Mouse (Mus musculus) midbrain, embryonic 15.5 days (tissue): ENCODE measurements around the gene Smad9. TPM values are rescaled to one million over a fixed set of nuclear protein-coding genes. Genes with fewer than 3 reads are reported as not detected.

Experiments
- ATAC-seq: fragments of 200-750 bp; cut with Nextera tagmentation; replicated peaks from 2 replicates; pipeline ENCODE4 v1.8.0; 2017; ENCODE audit warnings: moderate TSS enrichment
- H3K27ac ChIP-seq: fragments of 300-500 bp; sonication (generic); 2 replicates; pipeline ENCODE4 v1.5.1; 2015; ENCODE audit warnings: mild to moderate bottlenecking, inconsistent platforms
- H3K27me3 ChIP-seq: fragments of 300-500 bp; sonication (generic); replicated peaks from 2 replicates; pipeline ENCODE4 v1.6.1; 2015; ENCODE audit warnings: inconsistent platforms
- H3K36me3 ChIP-seq: fragments of 300-500 bp; sonication (generic); replicated peaks from 2 replicates; pipeline ENCODE4 v1.6.1; 2015; ENCODE audit warnings: inconsistent platforms
- H3K4me1 ChIP-seq: fragments of 300-500 bp; sonication (generic); 2 replicates; pipeline ENCODE4 v1.6.1; 2015; ENCODE audit warnings: inconsistent platforms
- H3K4me2 ChIP-seq: fragments of 300-500 bp; sonication (generic); 2 replicates; pipeline ENCODE4 v1.6.1; 2015; ENCODE audit warnings: inconsistent platforms, mild to moderate bottlenecking, moderate library complexity
- H3K4me3 ChIP-seq: fragments of 300-500 bp; sonication (generic); 2 replicates; pipeline ENCODE4 v1.5.1; 2015; ENCODE audit warnings: mild to moderate bottlenecking, inconsistent platforms
- H3K9ac ChIP-seq: fragments of 300-500 bp; sonication (generic); 2 replicates; pipeline ENCODE4 v1.6.1; 2015; ENCODE audit warnings: mild to moderate bottlenecking, inconsistent platforms
- H3K9me3 ChIP-seq: fragments of 300-500 bp; sonication (generic); 2 replicates; pipeline ENCODE4 v1.6.1; 2016; ENCODE audit warnings: inconsistent platforms
- WGBS: fragments of 180-500 bp; shearing (Covaris S2); methylation state at CpG from one replicate; pipeline ENCODE4 v1.1.7; 2015; ENCODE audit warnings: mixed read lengths; 5-methylcytosine and 5-hydroxymethylcytosine counted together
- polyA plus RNA-seq: library from polyadenylated mRNA; unstranded; fragments of >200 nt; fragmentation: Nextera tagmentation; extraction: Ambion mirVana; gene quantifications from 2 replicates; pipeline ENCODE4 v1.2.1, GENCODE M21; 2015

The Smad9 gene
- polyA plus RNA-seq, 1 experiment from 2014 or later, result 0.30 TPM

DNA sequence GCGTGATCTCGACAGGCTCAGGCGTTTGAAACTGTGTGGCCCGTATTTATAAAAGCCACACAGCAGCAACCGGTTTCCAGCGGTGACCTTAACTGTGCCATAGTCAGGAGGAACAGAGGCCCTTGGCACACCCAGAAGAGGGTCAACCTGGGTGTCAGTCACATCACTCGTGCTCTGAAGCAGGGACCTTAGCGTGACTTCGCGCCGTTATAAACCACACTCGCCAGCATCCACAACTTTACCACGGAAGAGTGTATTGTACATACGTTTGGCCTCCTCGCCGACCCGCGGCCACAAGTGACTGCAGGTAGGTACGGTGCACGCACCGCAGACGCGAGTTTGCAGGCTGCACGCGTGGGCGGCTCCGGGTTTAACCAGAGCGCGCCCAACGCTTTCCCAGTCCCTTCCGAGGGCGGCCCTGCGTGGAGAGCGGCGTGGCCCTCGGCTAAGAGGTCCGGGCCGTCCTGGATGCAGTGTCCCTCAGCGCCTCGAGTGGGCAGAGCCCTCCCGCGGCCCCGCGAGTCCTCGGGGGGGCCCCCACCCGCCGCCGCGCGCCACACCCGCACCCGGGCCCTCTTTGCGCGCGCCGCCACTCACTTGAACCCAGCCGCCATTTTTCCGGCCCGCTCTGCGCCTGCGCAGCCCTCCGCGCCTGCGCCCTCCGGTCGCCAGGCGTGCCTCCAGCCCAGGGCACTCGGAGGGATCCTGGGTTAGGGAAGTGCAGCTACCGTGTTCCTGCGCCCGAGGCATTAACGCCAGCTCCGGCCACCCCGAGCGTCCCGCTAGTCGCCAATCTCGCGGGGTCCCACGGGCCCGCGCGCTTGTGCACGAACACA is 20.8 kb upstream of the Smad9 start:
- H3K9ac ChIP-seq, result peak overlapping the region; percentile 95
- WGBS, result under 1% methylated on average over 75 of the region's 84 CpGs
- peak overlapping the region; percentile 86 for H3K4me3 ChIP-seq
- H3K4me1 ChIP-seq, result peaks cover 22% of the 10 kb centered on the region
- H3K27ac ChIP-seq, result peak overlapping the region; percentile 98
- no peaks in the 10 kb centered on the region for H3K27me3 ChIP-seq
- peak overlapping the region; percentile 84 for H3K4me2 ChIP-seq
- peak; percentile 96 for ATAC-seq
- H3K9me3 ChIP-seq, result no peaks in the 10 kb centered on the region
- H3K36me3 ChIP-seq, result peaks cover 13% of the 10 kb centered on the region

DNA sequence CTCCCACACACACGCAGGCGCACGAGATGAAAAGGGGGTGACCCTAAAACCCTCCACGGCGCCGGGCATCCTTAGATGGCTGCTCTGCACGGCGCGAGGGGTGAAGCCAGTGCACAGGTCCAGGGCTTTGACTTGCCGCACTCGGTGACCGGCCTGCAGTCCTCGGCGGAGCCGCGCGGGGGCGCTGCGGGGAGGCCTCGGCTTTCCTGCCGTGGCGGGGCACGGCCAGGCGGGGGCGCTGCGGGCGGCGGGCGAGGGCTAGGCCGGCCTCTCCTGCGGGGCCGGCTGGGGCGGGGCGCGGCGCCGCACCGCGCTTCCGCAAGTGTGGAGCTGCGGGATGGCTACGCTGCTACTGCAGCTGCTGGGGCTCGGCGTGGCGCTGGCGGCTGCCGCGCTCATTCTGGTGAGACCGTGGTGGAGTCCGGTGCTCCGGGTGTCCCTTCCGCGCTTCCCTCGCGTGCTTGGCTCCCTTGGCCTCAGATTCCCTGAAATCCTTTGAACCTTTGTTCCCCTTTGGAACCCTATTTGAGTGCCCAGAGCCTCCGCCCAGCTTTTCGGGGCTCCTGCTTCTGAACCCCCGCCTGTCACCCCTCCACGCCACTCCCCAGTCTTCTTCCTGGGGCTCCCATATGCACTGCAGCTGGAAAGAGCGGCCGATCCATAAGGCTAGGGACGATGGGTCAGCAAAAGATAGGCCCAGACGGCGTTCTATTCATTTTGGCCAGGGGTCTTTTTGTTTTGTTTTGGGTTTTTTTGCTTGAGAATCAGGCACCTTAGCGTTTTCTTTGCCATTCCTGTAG is 19.9 kb upstream of the Smad9 start, which contains the start of the genes Exosc8 and Alg5:
Gene Exosc8, minus strand, starts transcription at position 147 of the 800 bp plus-strand sequence.
Gene Alg5, plus strand, starts transcription at position 293 of the 800 bp plus-strand sequence.
- Histone ChIP-seq H3K27me3 (no peaks in the 10 kb centered on the region), H3K27ac (peak within 1 kb of the TSS; percentile 98), H3K9ac (peak within 1 kb of the TSS; percentile 95), H3K4me2 (peak within 1 kb of the TSS; percentile 84), H3K36me3 (peaks cover 9% of the 10 kb centered on the region; the same call in 1 of the 2 replicates), H3K4me1 (peaks cover 22% of the 10 kb centered on the region), H3K4me3 (peak within 1 kb of the TSS; percentile 86), H3K9me3 (no peaks in the 10 kb centered on the region)
- under 1% methylated on average over 65 of the region's 65 CpGs for WGBS
- peak; percentile 96 for ATAC-seq

DNA sequence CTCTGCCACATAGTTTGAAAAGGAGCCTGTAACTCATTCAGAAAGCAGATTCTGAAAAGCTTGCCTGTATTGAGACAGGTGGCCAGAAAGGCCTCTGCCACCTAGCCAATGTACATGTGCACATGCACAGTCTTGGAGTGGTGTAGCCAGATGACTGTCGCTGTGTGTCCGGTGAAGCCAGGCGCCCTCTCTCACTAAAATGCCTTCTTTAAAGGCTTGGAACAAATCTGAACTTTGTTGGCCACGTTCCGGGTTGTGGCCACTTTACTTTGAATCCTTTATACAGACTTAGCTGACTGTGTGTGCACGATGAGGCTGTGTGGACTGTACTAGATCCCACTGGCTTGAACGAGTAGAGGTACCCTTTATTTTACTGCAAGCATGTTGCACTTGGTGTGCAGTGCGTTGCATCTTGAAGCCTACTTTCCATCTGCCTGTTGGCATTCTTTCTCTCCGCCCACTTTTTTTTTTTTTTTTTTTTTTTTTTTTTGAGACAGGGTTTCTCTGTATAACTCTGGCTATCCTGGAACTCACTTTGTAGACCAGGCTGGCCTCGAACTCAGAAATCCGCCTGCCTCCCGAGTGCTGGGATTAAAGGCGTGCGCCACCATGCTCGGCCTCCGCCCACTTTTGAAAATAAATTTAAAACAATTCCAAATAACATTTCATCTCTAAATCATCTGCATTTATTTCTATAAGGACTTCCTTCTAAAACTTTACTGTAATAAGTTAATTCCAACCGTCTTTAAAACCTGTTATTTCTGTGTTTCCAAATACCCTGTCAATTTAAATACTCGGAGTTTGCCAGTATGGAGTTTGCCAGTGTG is 19.1 kb upstream of the Smad9 start:
- Histone ChIP-seq H3K9ac (peak overlapping the region; percentile 95), H3K4me2 (peak overlapping the region; percentile 84), H3K36me3 (peaks cover 13% of the 10 kb centered on the region; the same call in 1 of the 2 replicates), H3K4me1 (peaks cover 22% of the 10 kb centered on the region), H3K27me3 (no peaks in the 10 kb centered on the region), H3K9me3 (no peaks in the 10 kb centered on the region), H3K4me3 (peak overlapping the region; percentile 86), H3K27ac (peak overlapping the region; percentile 98)
- no peak; the same call in 1 of the 2 replicates for ATAC-seq
- WGBS, result 57% methylated on average over 18 of the region's 18 CpGs

DNA sequence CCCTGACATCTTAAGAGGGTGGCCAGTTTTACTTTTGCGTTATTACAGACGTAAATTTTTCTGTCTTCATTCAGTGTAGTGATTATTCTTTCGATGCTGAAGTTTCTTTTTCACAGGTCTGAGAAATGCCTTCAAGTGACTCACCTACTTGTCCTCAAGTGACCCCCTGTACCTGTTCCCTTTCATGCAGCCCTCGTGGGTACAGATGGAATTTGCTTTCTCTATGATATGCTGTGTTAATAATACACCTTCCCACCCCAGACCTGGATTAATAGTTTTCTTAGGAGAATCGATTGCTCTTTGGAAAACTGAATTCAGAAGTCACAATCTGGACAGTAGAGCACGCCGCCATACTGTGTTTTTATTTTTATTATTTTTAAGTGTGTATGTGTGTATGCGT is 18.1 kb upstream of the Smad9 start:
- Histone ChIP-seq H3K4me2 (no peak overlapping the region), H3K27ac (no peak overlapping the region), H3K9ac (no peak overlapping the region), H3K4me3 (no peak overlapping the region), H3K9me3 (no peaks in the 10 kb centered on the region), H3K36me3 (peaks cover 18% of the 10 kb centered on the region), H3K27me3 (no peaks in the 10 kb centered on the region), H3K4me1 (peaks cover 22% of the 10 kb centered on the region)
- no peak for ATAC-seq
- 98% methylated on average over 8 of the region's 8 CpGs for WGBS

DNA sequence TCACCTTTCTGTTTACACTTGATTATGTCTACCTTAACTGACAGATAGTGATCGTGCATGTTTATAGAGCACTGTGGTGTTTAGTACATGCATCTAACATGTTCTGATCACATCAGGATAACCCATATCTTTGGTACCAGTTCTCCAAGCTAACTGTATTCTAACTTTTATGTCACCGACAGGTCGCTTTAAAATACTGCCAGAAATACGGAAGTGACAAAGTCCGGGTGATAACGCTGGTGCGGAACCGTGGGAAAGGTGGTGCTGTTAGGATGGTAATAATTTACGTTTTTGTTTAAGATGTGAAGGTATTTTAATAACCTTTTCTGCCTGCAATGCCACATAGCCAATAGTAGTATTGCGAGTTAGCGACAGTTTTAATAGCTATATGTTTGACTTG is 13.4 kb upstream of the Smad9 start:
- Histone ChIP-seq H3K9ac (no peak overlapping the region), H3K27me3 (no peaks in the 10 kb centered on the region), H3K4me2 (no peak overlapping the region), H3K9me3 (no peaks in the 10 kb centered on the region), H3K36me3 (peaks cover 52% of the 10 kb centered on the region), H3K27ac (no peak overlapping the region), H3K4me1 (no peaks in the 10 kb centered on the region), H3K4me3 (no peak overlapping the region)
- WGBS, result 98% methylated on average over 11 of the region's 11 CpGs
- ATAC-seq, result no peak

DNA sequence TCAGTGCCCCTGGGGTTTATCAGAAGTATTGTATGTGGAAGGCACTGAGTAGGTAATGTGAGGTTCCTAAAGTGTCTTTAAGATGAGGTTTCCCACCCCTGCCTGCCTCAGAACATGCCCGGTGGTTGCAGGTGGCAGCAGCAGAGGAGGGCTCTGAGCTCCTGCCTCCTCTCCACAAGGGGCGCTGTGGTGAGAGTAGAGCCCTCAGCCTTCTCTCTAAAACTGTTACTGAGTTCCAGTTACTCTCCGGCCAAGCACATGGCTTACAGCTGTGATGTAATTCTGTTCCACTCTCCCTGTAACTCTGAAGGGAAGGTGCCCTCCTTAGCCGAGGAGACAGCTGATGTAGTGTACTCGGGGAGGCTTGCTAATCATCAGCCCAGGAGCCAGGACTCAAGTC is 9.6 kb upstream of the Smad9 start:
- Histone ChIP-seq H3K36me3 (peaks cover 80% of the 10 kb centered on the region), H3K27me3 (no peaks in the 10 kb centered on the region), H3K9ac (no peak overlapping the region), H3K4me3 (no peak overlapping the region), H3K4me1 (no peaks in the 10 kb centered on the region), H3K4me2 (no peak overlapping the region), H3K9me3 (no peaks in the 10 kb centered on the region), H3K27ac (no peak overlapping the region)
- WGBS, result 60% methylated on average over 5 of the region's 5 CpGs
- no peak for ATAC-seq

DNA sequence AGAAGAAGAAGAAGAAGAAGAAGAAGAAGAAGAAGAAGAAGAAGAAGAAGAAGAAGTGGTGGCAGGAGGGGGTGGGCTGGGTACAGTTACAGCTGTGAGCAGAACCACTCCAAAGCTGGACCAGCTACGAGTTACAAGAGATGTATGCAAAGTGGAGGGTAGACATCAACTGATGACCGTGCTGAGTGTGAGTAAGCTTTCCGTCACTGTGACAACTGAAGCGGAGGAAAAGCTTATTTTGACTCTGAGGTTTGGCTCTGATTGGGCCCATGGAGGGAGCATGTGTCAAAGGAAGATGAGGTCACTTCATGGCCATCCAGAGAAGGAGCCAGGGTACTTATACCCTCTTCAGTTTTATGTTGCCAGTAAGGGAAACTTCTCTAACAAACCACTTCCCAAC is 2.0 kb upstream of the Smad9 start:
- Histone ChIP-seq H3K4me1 (peaks cover 16% of the 10 kb centered on the region), H3K36me3 (peaks cover 25% of the 10 kb centered on the region), H3K27me3 (no peaks in the 10 kb centered on the region; the same call in 1 of the 2 replicates), H3K9ac (no peak overlapping the region), H3K4me3 (no peak overlapping the region), H3K9me3 (no peaks in the 10 kb centered on the region), H3K27ac (no peak overlapping the region), H3K4me2 (no peak overlapping the region)
- no peak for ATAC-seq
- WGBS, result 88% methylated on average over 4 of the region's 4 CpGs

DNA sequence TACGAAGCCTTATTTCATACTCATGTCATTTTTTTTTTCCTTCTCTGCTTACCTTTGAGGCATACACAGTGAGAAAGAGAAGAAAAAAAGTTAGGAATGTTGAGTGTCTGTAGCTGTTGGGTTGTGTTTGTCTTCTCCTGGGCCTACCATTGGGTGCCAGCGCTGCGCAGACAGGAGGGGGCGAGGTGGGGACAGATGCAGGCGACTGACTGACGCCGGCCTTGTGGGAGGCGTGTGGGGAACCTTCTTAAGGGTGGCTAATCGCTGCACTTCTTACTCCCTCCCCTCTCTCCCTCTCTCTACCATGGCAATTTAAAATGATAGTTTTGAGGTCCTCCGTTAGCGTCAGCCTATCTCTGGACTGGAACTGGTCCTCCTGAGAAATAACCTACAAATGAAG is 676 bp downstream of the Smad9 start:
- ATAC-seq, result peak; percentile 37; the same call in 1 of the 2 replicates

DNA sequence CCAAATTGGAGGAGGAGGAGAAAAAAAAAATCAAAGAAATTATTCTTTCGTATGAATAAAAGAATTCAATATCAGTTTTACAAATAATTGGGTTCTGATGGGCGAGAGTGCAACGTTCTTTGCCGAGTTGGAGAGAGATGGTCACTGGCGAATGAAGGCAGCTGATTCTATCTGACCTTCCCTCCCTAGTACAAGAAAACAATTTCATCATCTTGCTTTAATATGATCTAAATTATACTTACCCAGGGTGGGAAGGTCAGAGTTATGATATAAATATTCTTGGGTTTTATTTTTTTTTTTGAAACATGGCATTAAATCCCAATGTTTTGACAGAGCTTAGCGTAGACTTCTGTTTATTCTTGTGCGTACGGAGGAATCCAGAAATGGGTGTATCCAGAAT is 2.1 kb downstream of the Smad9 start:
- H3K9me3 ChIP-seq, result no peaks in the 10 kb centered on the region
- no peak overlapping the region for H3K4me2 ChIP-seq
- no peaks in the 10 kb centered on the region; the same call in 1 of the 2 replicates for H3K27me3 ChIP-seq
- H3K27ac ChIP-seq, result no peak overlapping the region
- WGBS, result 91% methylated on average over 8 of the region's 8 CpGs
- H3K4me1 ChIP-seq, result peaks cover 16% of the 10 kb centered on the region
- H3K36me3 ChIP-seq, result no peaks in the 10 kb centered on the region
- H3K9ac ChIP-seq, result no peak overlapping the region
- no peak for ATAC-seq
- no peak overlapping the region for H3K4me3 ChIP-seq

More for the DNA sequence above, 676 bp downstream of the Smad9 start:
- Histone ChIP-seq H3K27me3 (no peaks in the 10 kb centered on the region; the same call in 1 of the 2 replicates), H3K9me3 (no peaks in the 10 kb centered on the region), H3K27ac (no peak overlapping the region), H3K36me3 (peaks cover 1% of the 10 kb centered on the region; the same call in 1 of the 2 replicates), H3K4me2 (peak overlapping the region; percentile 99), H3K4me1 (peaks cover 16% of the 10 kb centered on the region), H3K9ac (no peak overlapping the region), H3K4me3 (peak overlapping the region; percentile 64)
- WGBS, result 2% methylated on average over 11 of the region's 11 CpGs

DNA sequence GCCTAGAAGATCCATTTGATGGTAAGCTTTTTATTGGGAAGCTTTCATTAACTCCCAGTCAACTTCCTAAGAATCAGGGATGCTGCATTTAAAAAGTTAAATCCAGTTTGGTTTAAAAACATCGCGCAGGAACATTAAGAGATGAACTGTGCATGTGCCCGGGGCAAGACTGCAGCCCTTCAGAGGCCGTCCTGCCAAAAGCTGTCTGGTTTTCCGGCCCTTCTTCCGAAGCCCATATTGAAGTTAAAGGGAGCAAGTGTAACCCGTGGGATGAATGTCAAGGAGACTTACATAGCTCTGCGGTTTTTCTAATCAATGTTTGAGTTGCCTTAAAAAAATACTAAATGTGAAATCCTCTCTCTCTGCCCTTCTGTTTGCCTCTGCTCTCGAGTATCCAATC is 3.8 kb downstream of the Smad9 start:
- no peak overlapping the region for H3K9ac ChIP-seq
- H3K27me3 ChIP-seq, result no peaks in the 10 kb centered on the region; the same call in 1 of the 2 replicates
- no peaks in the 10 kb centered on the region for H3K36me3 ChIP-seq
- WGBS, result 80% methylated on average over 9 of the region's 9 CpGs
- H3K9me3 ChIP-seq, result no peaks in the 10 kb centered on the region
- no peak overlapping the region for H3K4me3 ChIP-seq
- H3K4me1 ChIP-seq, result peaks cover 16% of the 10 kb centered on the region
- no peak for ATAC-seq
- H3K4me2 ChIP-seq, result no peak overlapping the region
- H3K27ac ChIP-seq, result no peak overlapping the region

DNA sequence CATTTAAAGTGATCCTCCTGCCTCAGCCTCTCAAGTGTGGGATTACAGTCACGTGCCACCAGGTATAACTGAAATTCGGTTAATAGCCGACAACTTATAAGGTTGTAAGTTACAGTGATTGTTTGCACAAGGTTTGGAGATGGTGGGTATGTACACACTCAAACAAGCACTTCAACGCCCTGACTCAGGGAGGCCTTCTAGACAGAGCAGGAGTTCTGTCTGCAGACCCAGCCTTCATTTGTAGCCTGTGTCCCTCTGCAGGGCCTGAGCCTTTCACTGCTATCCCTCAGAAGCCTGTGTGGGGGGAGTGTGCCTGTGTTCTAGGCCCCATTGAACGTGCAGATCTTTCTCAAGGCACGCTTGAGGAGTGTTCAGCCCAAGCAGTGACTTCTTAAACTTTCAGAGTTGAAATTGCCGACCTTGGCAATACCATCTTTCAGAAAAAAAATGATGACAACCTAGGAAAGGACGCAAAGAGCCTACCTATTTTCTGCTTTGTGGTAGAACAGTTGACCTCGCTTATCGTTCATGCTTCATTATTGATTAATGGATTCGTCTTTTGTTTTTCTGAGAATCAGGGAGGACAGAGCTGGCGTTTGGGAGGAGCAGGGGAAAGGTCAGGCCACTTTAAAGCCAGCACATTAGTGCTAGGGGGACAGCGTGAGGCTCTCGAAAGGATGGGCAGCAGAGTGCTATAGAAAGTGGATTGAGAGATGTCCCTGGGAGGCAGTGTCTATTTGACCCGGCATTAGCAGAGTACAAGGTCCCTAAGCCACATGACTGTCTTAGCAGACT is 5.1 kb downstream of the Smad9 start:
- Histone ChIP-seq H3K9me3 (no peaks in the 10 kb centered on the region), H3K4me3 (no peak overlapping the region), H3K4me2 (no peak overlapping the region), H3K27me3 (no peaks in the 10 kb centered on the region; the same call in 1 of the 2 replicates), H3K4me1 (peaks cover 10% of the 10 kb centered on the region), H3K9ac (no peak overlapping the region), H3K36me3 (no peaks in the 10 kb centered on the region), H3K27ac (no peak overlapping the region)
- WGBS, result 57% methylated on average over 15 of the region's 15 CpGs
- no peak for ATAC-seq
